In genomic region chr7:49175784-49176409, GRCm38 (mm10) we compare ENCODE assay signal across 8 mouse cellular contexts.
DNase-seq lines count a peak whose midpoint lies in the region; ATAC-seq and TF ChIP-seq lines count a peak whose summit lies in the region.
"Had no signal": no experiment of that assay in that cellular context is flagged by ENCODE, and none has a peak within 500 bp of the region (broad histone marks: within the 10 kb centered on the region; RNA-seq: fewer than 3 reads in every experiment).

No protein-coding gene starts in this region.

- DNase-seq in layer of hippocampus, adult 2 months (ENCODE audit: low spot score in 2 of 2): peak in 1 of 2 experiments; percentile 34
- no peak for DNase-seq in layer of hippocampus, postnatal 25 days (ENCODE audit: extremely low spot score in 1 of 2, low spot score in 1 of 2)
- peak; percentile 74 for DNase-seq in cerebellum, adult 11-12 months
- DNase-seq in cerebellum, postnatal 25 days: peak; percentile 78 to 82
- DNase-seq in hindbrain, postnatal 0 days (ENCODE audit: low spot score): peak; percentile 74
- no peak for DNase-seq in adipocyte (ENCODE audit: low spot score)
- DNase-seq: gastrocnemius, postnatal 36 days had no signal

- H3K4me2 ChIP-seq in hindbrain, postnatal 0 days (ENCODE audit: low read depth, low read length): no peak overlapping the region

- H3K36me3 ChIP-seq in hindbrain, postnatal 0 days (ENCODE audit: insufficient read depth, low read length): no peaks in the 10 kb centered on the region

- no peaks in the 10 kb centered on the region for H3K9me3 ChIP-seq in hindbrain, postnatal 0 days (ENCODE audit: low read length)

- no peak overlapping the region for H3K4me3 ChIP-seq in layer of hippocampus, adult 2 months
- no peak overlapping the region for H3K4me3 ChIP-seq in hindbrain, postnatal 0 days (ENCODE audit: low read length)

- ATAC-seq in hindbrain, postnatal 0 days: peak; percentile 77
- no peak for ATAC-seq in megakaryocyte, adult 5-6 weeks (ENCODE audit: poor library complexity, severe bottlenecking)

- peaks cover 18% of the 10 kb centered on the region for H3K4me1 ChIP-seq in hindbrain, postnatal 0 days (ENCODE audit: insufficient read depth, low read length)

- TF ChIP-seq CTCF in layer of hippocampus, adult 2 months (conservative IDR thresholded peaks at IDR 0.05): peak; percentile 17; the same call in 1 of the 2 replicates
- no peak; the same call in 1 of the 2 replicates for TF ChIP-seq CTCF in hindbrain, postnatal 0 days (IDR thresholded peaks at IDR 0.05; ENCODE audit: low read depth)

- H3K27me3 ChIP-seq in hindbrain, postnatal 0 days (ENCODE audit: insufficient read depth, low read length): no peaks in the 10 kb centered on the region

- 45% methylated on average over 9 of the region's 9 CpGs for WGBS in hindbrain, postnatal 0 days

- H3K27ac ChIP-seq in layer of hippocampus, adult 2 months: peak overlapping the region; percentile 16; the same call in 1 of the 2 replicates
- peak overlapping the region; percentile 38; the same call in 1 of the 2 replicates for H3K27ac ChIP-seq in hindbrain, postnatal 0 days

- H3K9ac ChIP-seq in hindbrain, postnatal 0 days (replicated peaks; ENCODE audit: low read length): no peak overlapping the region

Comparison
In these comparisons a context has a peak if more than half of its experiments do, and no peak if none do; other contexts are left out.
1. DNase-seq: peak in cerebellum, adult 11-12 months (single experiment), cerebellum, postnatal 25 days (2 of 2) and hindbrain, postnatal 0 days (single experiment); none in layer of hippocampus, postnatal 25 days (0 of 2) and adipocyte (single experiment).